Comparison of ENCODE assay signal across 7 mouse cellular contexts in genomic region chrX:99043275-99043674, GRCm38 (mm10). TPM values are rescaled to one million over a fixed set of nuclear protein-coding genes. Genes with fewer than 3 reads are reported as not detected.
DNase-seq lines count a peak whose midpoint lies in the region; ATAC-seq and TF ChIP-seq lines count a peak whose summit lies in the region.

No protein-coding gene starts in this region.

- TF ChIP-seq EP300 in liver, embryonic 14.5 days (IDR thresholded peaks at IDR 0.05; ENCODE audit: low read depth), result no peak

- TF ChIP-seq CTCF in spleen, adult 2 months (IDR thresholded peaks at IDR 0.05; ENCODE audit: extremely low read depth, insufficient read depth, insufficient read length, insufficient replicate concordance), result no peak
- TF ChIP-seq CTCF in forebrain, postnatal 0 days (IDR thresholded peaks at IDR 0.05; ENCODE audit: low read depth), result no peak
- TF ChIP-seq CTCF in liver, embryonic 14.5 days (IDR thresholded peaks at IDR 0.05; ENCODE audit: low read depth), result no peak
- no peak for TF ChIP-seq CTCF in thymus, adult 2 months (IDR thresholded peaks at IDR 0.05; ENCODE audit: borderline replicate concordance, control insufficient read depth, extremely low read depth, insufficient read depth, low read length, poor library complexity)

- WGBS in spleen, adult 2 months, result 33% methylated on average over 6 of the region's 6 CpGs
- 55% methylated on average over 6 of the region's 6 CpGs for WGBS in forebrain, postnatal 0 days
- 17% methylated on average over 6 of the region's 6 CpGs for WGBS in liver, embryonic 14.5 days (ENCODE audit: insufficient replicate concordance)
- 13% methylated on average over 6 of the region's 6 CpGs for WGBS in thymus, adult 2 months

- peaks cover 3% of the 10 kb centered on the region; the same call in 1 of the 2 replicates for H3K4me1 ChIP-seq in spleen, adult 2 months (ENCODE audit: control insufficient read depth, insufficient read depth, insufficient read length)
- H3K4me1 ChIP-seq in forebrain, postnatal 0 days (ENCODE audit: insufficient read depth), result no peaks in the 10 kb centered on the region
- H3K4me1 ChIP-seq in liver, embryonic 14.5 days (replicated peaks; ENCODE audit: control insufficient read depth in 2 of 2, insufficient read depth in 2 of 2, low read length in 1 of 2), result 0 out of 4 replicates have a peak, but pooled peaks cover 0 to 1% of the 10 kb centered on the region in 2 experiments
- peaks cover 3% of the 10 kb centered on the region for H3K4me1 ChIP-seq in thymus, adult 2 months (replicated peaks; ENCODE audit: control insufficient read depth, insufficient read depth, low read length)

- H3K4me2 ChIP-seq in forebrain, postnatal 0 days (ENCODE audit: low read depth), result peak overlapping the region; percentile 69
- peak overlapping the region; percentile 63 for H3K4me2 ChIP-seq in liver, embryonic 14.5 days (ENCODE audit: low read depth)

- H3K4me3 ChIP-seq in spleen, adult 2 months (ENCODE audit: extremely low read depth, insufficient read depth, insufficient read length), result peak overlapping the region; percentile 61; the same call in 1 of the 2 replicates
- H3K4me3 ChIP-seq in forebrain, postnatal 0 days (ENCODE audit: low read depth, low read length), result peak overlapping the region; percentile 32
- peak overlapping the region; percentile 38 to 45; a peak in 3 of 4 replicates for H3K4me3 ChIP-seq in liver, embryonic 14.5 days (ENCODE audit: insufficient read depth in 1 of 2, low read depth in 2 of 2, low read length in 2 of 2)
- H3K4me3 ChIP-seq in thymus, adult 2 months (ENCODE audit: control insufficient read depth, insufficient read depth, low read length), result no peak overlapping the region; the same call in 1 of the 2 replicates

- no peak for ATAC-seq in forebrain, postnatal 0 days
- ATAC-seq in liver, embryonic 14.5 days (ENCODE audit: insufficient read depth), result no peak
- ATAC-seq in monocyte, adult 5-6 weeks (replicated peaks; ENCODE audit: insufficient number of reproducible peaks, low FRiP score, low TSS enrichment, poor library complexity, severe bottlenecking), result no peak

- H3K9ac ChIP-seq in forebrain, postnatal 0 days, result no peak overlapping the region
- H3K9ac ChIP-seq in liver, embryonic 14.5 days (replicated peaks), result no peak overlapping the region

- DNase-seq in spleen, adult 2 months (ENCODE audit: low read depth in 1 of 2, low spot score in 2 of 2), result no peak
- DNase-seq in spleen, postnatal 4 days (ENCODE audit: low spot score in 2 of 2), result no peak
- no peak for DNase-seq in forebrain, postnatal 0 days
- no peak for DNase-seq in liver, embryonic 14.5 days (ENCODE audit: low read depth in 3 of 3, low spot score in 3 of 3)
- no peak for DNase-seq in thymus, adult 2 months
- DNase-seq in cerebellum, adult 8-10 months, result no peak

- H3K36me3 ChIP-seq in spleen, adult 2 months (ENCODE audit: control insufficient read depth, insufficient read depth, low read length), result no peaks in the 10 kb centered on the region
- no peaks in the 10 kb centered on the region for H3K36me3 ChIP-seq in forebrain, postnatal 0 days (ENCODE audit: insufficient read depth)
- no peaks in the 10 kb centered on the region for H3K36me3 ChIP-seq in liver, embryonic 14.5 days (replicated peaks; ENCODE audit: control insufficient read depth, insufficient read depth, low read depth)
- H3K36me3 ChIP-seq in thymus, adult 2 months (ENCODE audit: control insufficient read depth, insufficient read depth, low read length), result no peaks in the 10 kb centered on the region

- H3K27me3 ChIP-seq in spleen, adult 2 months (ENCODE audit: control insufficient read depth, insufficient read depth, low read length), result no peaks in the 10 kb centered on the region
- H3K27me3 ChIP-seq in forebrain, postnatal 0 days (ENCODE audit: insufficient read depth, low read length), result 0 out of 2 replicates have a peak, but pooled peaks cover 5% of the 10 kb centered on the region
- H3K27me3 ChIP-seq in liver, embryonic 14.5 days (ENCODE audit: control insufficient read depth, insufficient read depth, low read length), result no peaks in the 10 kb centered on the region; the same call in none of the 2 replicates
- H3K27me3 ChIP-seq in thymus, adult 2 months (ENCODE audit: control insufficient read depth, insufficient read depth, low read length), result no peaks in the 10 kb centered on the region

- peak overlapping the region; percentile 42 for H3K27ac ChIP-seq in spleen, adult 2 months (ENCODE audit: insufficient read depth, low read length)
- H3K27ac ChIP-seq in forebrain, postnatal 0 days (ENCODE audit: low read depth, low read length), result no peak overlapping the region
- H3K27ac ChIP-seq in liver, embryonic 14.5 days, result no peak overlapping the region
- no peak overlapping the region for H3K27ac ChIP-seq in thymus, adult 2 months (ENCODE audit: control insufficient read depth, insufficient read depth, low read length)

- no peaks in the 10 kb centered on the region for H3K9me3 ChIP-seq in forebrain, postnatal 0 days (ENCODE audit: low read length)
- no peaks in the 10 kb centered on the region for H3K9me3 ChIP-seq in liver, embryonic 14.5 days (ENCODE audit: control insufficient read depth, low read length)

- TF ChIP-seq POLR2A in spleen, adult 2 months (IDR thresholded peaks at IDR 0.05; ENCODE audit: low read depth, low read length), result no peak
- TF ChIP-seq POLR2A in thymus, adult 2 months (IDR thresholded peaks at IDR 0.05; ENCODE audit: control insufficient read depth, extremely low read depth, insufficient read depth, low read length, poor library complexity), result no peak

RNA-seq across cellular contexts. Expression of gene Stard8, which starts 40.2 kb away (rescaled TPM):
- polyA plus RNA-seq in spleen, adult 2 months (2012; rRNA removed), result 7.2 and 7.7 TPM in 2 replicates
- 6.3 and 6.7 TPM in 2 replicates for total RNA-seq in forebrain, postnatal 0 days (2014; rRNA removed)
- 2.9 TPM in 2 replicates for polyA plus RNA-seq in forebrain, postnatal 0 days (2015; fragmentation: Nextera tagmentation; extraction: Ambion mirVana)
- polyA plus RNA-seq in liver, embryonic 14.5 days (2012; rRNA removed), result 2.2 and 2.7 TPM in 2 replicates
- polyA plus RNA-seq in liver, embryonic 14.5 days (2014; fragmentation: Nextera tagmentation; extraction: Ambion mirVana), result 2.0 TPM in 2 replicates
- 5.9 to 8.0 TPM (median 7.1 TPM) in 3 replicates for total RNA-seq in monocyte, adult 5-6 weeks (2017)
- polyA plus RNA-seq in thymus, adult 2 months (2012; rRNA removed), result 3.7 and 10.1 TPM in 2 replicates
